Mouse (Mus musculus) stomach, postnatal 0 days (tissue): ENCODE measurements around the gene Prr13. TPM values are rescaled to one million over a fixed set of nuclear protein-coding genes. Genes with fewer than 3 reads are reported as not detected.

Experiments used
- ATAC-seq: fragments of 200-750 bp; cut with Nextera tagmentation; 2 replicates; pipeline ENCODE4 v1.8.0; 2017; ENCODE audit not compliant: low FRiP score, low TSS enrichment
- DNase-seq: peaks from one replicate; pipeline ENCODE4 v3.0.0-alpha.2; 2016; ENCODE audit warnings: low spot score
- H3K27ac ChIP-seq: fragments of 300-500 bp; sonication (generic); replicated peaks from 2 replicates; pipeline ENCODE4 v1.5.1; 2014; ENCODE audit warnings: mild to moderate bottlenecking, control low read depth
- H3K27me3 ChIP-seq: fragments of 300-500 bp; sonication (generic); 2 replicates; pipeline ENCODE4 v1.6.1; 2014; ENCODE audit warnings: low read length; ENCODE audit not compliant: control insufficient read depth, insufficient read depth
- H3K36me3 ChIP-seq: fragments of 300-500 bp; sonication (generic); 2 replicates; pipeline ENCODE4 v1.6.1; 2014; ENCODE audit warnings: low read length, mixed read lengths; ENCODE audit not compliant: control insufficient read depth, insufficient read depth
- H3K4me1 ChIP-seq: fragments of 300-500 bp; sonication (generic); replicated peaks from 2 replicates; pipeline ENCODE4 v1.6.1; 2014; ENCODE audit warnings: antibody characterized with exemption; ENCODE audit not compliant: control insufficient read depth, insufficient read depth
- H3K4me2 ChIP-seq: fragments of 300-500 bp; sonication (generic); replicated peaks from 2 replicates; pipeline ENCODE4 v1.6.1; 2014; ENCODE audit warnings: low read depth, mild to moderate bottlenecking, control low read depth, moderate library complexity
- H3K4me3 ChIP-seq: fragments of 300-500 bp; sonication (generic); 2 replicates; pipeline ENCODE4 v1.5.1; 2014; ENCODE audit warnings: low read depth, low read length, control low read depth
- H3K9ac ChIP-seq: fragments of 300-500 bp; sonication (generic); 2 replicates; pipeline ENCODE4 v1.6.1; 2014; ENCODE audit warnings: mild to moderate bottlenecking, low read length, control low read depth, mixed read lengths
- H3K9me3 ChIP-seq: fragments of 300-500 bp; sonication (generic); 2 replicates; pipeline ENCODE4 v1.6.1; 2016; ENCODE audit warnings: low read length; ENCODE audit not compliant: control insufficient read depth
- CTCF ChIP-seq: IDR thresholded peaks from 2 replicates; pipeline ENCODE4 v1.5.1; 2016; ENCODE audit warnings: antibody characterized with exemption, low read depth, mild to moderate bottlenecking, moderate library complexity
- EP300 ChIP-seq: optimal IDR thresholded peaks from 2 replicates; pipeline ENCODE3; 2016; ENCODE audit warnings: antibody characterized with exemption
- WGBS: fragments of 180-500 bp; shearing (Covaris S2); extraction: QIAGEN DNeasy Blood & Tissue Kit; methylation state at CpG from one replicate; pipeline ENCODE4 v1.1.7; 2014; 5-methylcytosine and 5-hydroxymethylcytosine counted together
- polyA plus RNA-seq: library from polyadenylated mRNA; unstranded; fragments of >200 nt; fragmentation: Nextera tagmentation; extraction: Ambion mirVana; gene quantifications from 2 replicates; pipeline ENCODE4 v1.2.1, GENCODE M21; 2015

Prr13 gene
- polyA plus RNA-seq, 1 experiment from 2014 or later, result 339 TPM

GRCm38 (mm10) chr15:102455993-102456392, 2.8 kb upstream of the Prr13 start:
- Histone ChIP-seq H3K4me1 (no peaks in the 10 kb centered on the region), H3K27ac (no peak overlapping the region), H3K4me3 (no peak overlapping the region), H3K9ac (no peak overlapping the region), H3K27me3 (no peaks in the 10 kb centered on the region), H3K36me3 (no peaks in the 10 kb centered on the region), H3K4me2 (no peak overlapping the region), H3K9me3 (no peaks in the 10 kb centered on the region)
- 31% methylated on average over 6 of the region's 6 CpGs for WGBS
- ATAC-seq, result no peak
- TF ChIP-seq CTCF (peak; percentile 62), EP300 (no peak)
- DNase-seq, result peak; percentile 45

DNA sequence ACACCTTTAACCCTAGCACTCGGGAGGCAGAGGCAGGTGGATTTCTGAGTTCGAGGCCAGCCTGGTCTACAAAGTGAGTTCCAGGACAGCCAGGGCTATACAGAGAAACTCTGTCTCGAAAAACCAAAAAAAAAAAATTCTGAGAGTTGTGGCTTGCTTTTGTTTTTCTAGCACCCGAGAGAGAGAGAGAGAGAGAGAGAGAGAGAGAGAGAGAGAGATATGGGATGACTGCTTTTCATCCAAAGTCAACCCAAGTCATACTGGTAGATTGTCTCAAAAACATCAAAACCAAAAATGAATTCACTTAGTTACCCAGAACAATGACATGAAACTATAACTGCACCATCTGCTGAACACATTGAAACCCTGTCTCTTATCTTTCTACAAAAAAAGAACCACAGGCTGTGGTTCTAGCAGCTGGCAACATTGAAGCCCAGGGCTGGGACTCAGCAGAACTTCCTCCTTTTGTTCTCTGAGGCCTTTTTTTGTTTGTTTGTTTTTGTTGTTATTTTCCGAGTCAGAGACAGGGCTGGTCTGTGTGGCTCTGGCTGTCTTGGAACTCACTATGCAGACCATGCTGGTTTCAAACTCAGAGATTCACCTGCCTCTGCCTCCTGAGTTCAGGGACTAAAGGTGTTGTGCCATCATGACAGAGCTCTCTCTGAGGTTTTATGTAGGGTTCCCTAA, 635 bp upstream of the Prr13 start:
- H3K4me1 ChIP-seq, result no peaks in the 10 kb centered on the region
- no peak for DNase-seq
- TF ChIP-seq CTCF, result no peak
- no peak for TF ChIP-seq EP300
- peak overlapping the region; percentile 43; the same call in 1 of the 2 replicates for H3K4me3 ChIP-seq
- H3K27ac ChIP-seq, result peak overlapping the region; percentile 45
- no peaks in the 10 kb centered on the region for H3K9me3 ChIP-seq
- peak overlapping the region; percentile 62 for H3K4me2 ChIP-seq
- no peak for ATAC-seq
- H3K9ac ChIP-seq, result no peak overlapping the region
- H3K27me3 ChIP-seq, result no peaks in the 10 kb centered on the region
- H3K36me3 ChIP-seq, result no peaks in the 10 kb centered on the region
- 62% methylated on average over 5 of the region's 5 CpGs for WGBS

- Histone ChIP-seq H3K9ac (peak overlapping the region; percentile 56), H3K27ac (peak overlapping the region; percentile 83), H3K9me3 (no peaks in the 10 kb centered on the region), H3K36me3 (no peaks in the 10 kb centered on the region), H3K4me1 (no peaks in the 10 kb centered on the region), H3K27me3 (no peaks in the 10 kb centered on the region), H3K4me2 (peak overlapping the region; percentile 62), H3K4me3 (peak overlapping the region; percentile 43)
- DNase-seq (peak; percentile 22), ATAC-seq (no peak)
- TF ChIP-seq EP300, result no peak
- no peak for TF ChIP-seq CTCF
- 23% methylated on average over 6 of the region's 6 CpGs for WGBS
These were observed 553 bp downstream of the Prr13 start for GRCm38 (mm10) chr15:102459381-102459780.

- DNase-seq, result peak; percentile 59
- peak overlapping the region; percentile 36 for H3K9ac ChIP-seq
These were observed 1.0 kb downstream of the Prr13 start for GRCm38 (mm10) chr15:102459847-102460246.

DNA sequence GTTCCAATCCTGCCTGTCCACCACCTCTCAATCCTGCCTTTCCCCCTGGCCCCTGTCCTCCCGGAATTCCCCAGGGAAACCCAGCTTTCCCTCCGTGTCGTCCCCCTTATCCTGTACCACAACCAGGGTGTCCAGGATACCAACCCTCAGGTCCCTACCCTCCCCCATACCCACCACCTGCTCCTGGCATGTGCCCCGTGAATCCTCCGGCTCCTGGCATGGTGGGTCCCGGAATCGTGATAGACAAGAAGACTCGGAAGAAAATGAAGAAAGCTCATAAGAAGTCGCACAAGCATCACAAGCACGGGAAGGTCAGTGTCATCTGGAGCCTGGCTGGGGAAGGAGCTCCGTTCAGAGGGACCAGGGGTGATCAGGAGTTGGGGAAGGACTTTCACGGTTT, 1.6 kb downstream of the Prr13 start:
- no peaks in the 10 kb centered on the region for H3K27me3 ChIP-seq
- ATAC-seq, result no peak
- no peaks in the 10 kb centered on the region for H3K4me1 ChIP-seq
- no peak for TF ChIP-seq CTCF
- no peak for TF ChIP-seq EP300
- H3K9ac ChIP-seq, result peak overlapping the region; percentile 36
- no peaks in the 10 kb centered on the region for H3K36me3 ChIP-seq
- peak overlapping the region; percentile 43 for H3K4me3 ChIP-seq
- H3K9me3 ChIP-seq, result no peaks in the 10 kb centered on the region
- WGBS, result 71% methylated on average over 12 of the region's 12 CpGs
- DNase-seq, result peak; percentile 20
- peak overlapping the region; percentile 83 for H3K27ac ChIP-seq
- peak overlapping the region; percentile 62 for H3K4me2 ChIP-seq

More at GRCm38 (mm10) chr15:102459847-102460246, 1.0 kb downstream of the Prr13 start:
- Histone ChIP-seq H3K27me3 (no peaks in the 10 kb centered on the region), H3K36me3 (no peaks in the 10 kb centered on the region), H3K4me2 (peak overlapping the region; percentile 62), H3K9me3 (no peaks in the 10 kb centered on the region), H3K4me1 (no peaks in the 10 kb centered on the region), H3K27ac (peak overlapping the region; percentile 83), H3K4me3 (peak overlapping the region; percentile 43)
- no peak for TF ChIP-seq CTCF
- no peak for TF ChIP-seq EP300
- 0 out of 2 replicates have a peak, but pooled peaks have one; percentile 13 for ATAC-seq
- 33% methylated on average over 5 of the region's 5 CpGs for WGBS

DNA sequence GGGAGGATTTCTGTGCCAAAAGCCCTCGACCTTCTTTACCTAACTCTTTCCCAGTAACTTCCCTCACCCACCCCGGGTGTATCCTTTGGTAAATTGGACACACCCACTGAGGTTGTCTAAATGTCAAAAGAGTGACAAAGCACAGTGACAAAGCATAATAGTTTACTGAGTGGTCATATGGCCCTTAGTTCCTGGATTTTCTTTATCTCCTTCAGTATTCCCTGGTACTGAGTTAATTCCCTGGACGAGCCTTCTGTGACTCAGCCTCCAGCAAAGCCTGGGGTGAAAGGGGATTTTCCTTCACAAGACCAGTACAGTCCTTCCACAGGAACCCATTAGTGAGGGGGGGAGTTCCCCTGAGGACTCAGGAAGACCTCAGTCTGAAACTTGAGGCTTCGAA, 2.1 kb downstream of the Prr13 start:
- Histone ChIP-seq H3K4me1 (no peaks in the 10 kb centered on the region), H3K4me3 (no peak overlapping the region), H3K36me3 (no peaks in the 10 kb centered on the region), H3K9me3 (no peaks in the 10 kb centered on the region), H3K9ac (no peak overlapping the region), H3K27ac (peak overlapping the region; percentile 83), H3K27me3 (no peaks in the 10 kb centered on the region), H3K4me2 (peak overlapping the region; percentile 25)
- ATAC-seq, result peak; percentile 61
- WGBS, result 43% methylated on average over 4 of the region's 4 CpGs
- TF ChIP-seq CTCF (no peak), EP300 (no peak)
- DNase-seq, result no peak
